Mouse (Mus musculus): ENCODE data around the gene Gm17545.

Gm17545 gene

DNA sequence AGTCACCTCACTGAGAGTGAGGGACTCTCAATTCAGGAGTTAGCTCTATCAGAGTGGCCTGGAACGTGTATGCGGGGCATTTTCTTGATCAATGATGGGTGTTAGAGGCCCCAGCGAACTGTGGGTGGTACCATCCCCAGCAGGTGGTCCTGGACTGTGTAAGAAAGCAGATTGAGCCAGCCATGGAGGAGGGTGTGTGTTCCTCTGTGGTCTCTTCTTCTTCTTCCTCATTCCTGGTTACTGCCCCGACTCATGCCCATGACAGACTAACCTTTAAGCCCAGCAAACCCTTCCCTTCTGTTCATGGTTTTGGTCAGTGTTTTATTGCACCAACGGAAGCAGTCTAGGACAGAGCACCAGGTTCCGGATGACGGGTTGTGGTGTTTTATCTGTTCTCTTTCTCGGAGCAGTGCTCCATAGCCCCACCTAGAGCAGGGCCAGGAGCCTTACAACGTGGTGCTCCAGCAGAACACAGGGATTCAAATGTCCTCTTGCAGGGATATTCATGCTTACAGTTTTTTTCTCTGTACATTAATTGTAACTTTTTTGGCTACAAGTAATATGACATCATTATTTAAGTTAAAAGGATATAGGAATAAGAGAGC, 40.2 kb downstream of the Gm17545 start:
- DNase-seq, result no peak

- DNase-seq, result no peak
Observed at GRCm38 (mm10) chr9:22495133-22495532, 41.0 kb downstream of the Gm17545 start.

DNA sequence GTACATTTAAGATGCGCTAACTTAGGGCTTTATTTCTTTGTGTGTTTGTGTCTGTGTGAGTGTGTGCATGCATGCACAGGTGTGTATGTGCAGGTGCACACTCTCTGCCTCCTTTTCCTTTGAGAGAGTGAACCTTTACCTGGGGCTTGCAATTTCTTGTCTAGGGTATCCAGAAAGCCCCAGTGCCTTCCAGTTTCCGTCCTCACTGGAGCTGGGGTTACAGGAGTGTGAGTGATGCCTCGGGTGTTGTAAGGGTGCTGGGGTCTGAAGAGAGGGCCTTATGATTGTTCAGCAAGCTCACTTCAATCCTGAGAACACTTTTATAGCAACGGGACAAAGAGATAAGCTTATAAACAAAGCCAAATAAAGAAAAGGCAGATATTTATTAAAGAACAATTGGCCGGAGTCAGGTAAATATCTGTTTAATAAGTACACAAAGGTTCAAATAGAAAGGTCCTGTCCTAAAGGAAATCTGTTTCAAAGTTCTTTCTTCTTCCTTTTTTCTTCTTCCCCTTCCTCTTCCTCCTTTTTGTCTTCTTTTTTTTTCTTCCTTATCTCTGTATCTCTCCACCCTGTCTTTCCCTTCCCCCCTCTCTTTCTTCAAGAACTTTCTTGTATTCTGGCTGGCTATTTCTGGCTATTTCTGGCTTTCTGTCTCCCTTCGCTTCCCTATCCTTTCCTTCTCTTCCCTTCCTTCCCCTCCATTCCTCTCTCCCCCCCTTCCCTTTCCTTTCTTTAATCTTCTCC, 43.1 kb downstream of the Gm17545 start:
- DNase-seq, result no peak

GRCm38 (mm10) chr9:22502972-22503371, 48.9 kb downstream of the Gm17545 start:
- no peak for DNase-seq

DNA sequence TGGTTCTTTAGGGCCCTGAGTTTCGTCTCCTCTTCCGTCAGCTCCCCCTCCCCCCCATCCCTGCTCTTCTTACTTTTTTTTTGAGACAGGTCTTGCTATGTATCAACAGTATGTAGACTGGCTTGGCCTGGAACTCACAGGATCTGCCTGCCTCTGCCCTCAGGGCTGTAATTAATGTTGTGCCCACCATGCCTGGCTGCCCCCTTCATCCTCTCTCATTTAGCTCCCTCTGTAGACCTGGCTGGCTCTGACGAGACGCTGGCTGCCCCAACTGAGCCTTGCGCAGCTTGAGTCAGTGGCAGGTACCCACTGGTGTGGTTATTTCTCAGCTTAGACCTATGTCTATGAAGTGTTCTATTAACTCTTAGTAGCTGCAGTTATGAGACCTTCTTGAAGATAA, 49.5 kb downstream of the Gm17545 start:
- DNase-seq, result no peak

- no peak for DNase-seq
Observed at GRCm38 (mm10) chr9:22505574-22505973, 51.5 kb downstream of the Gm17545 start.

All from lung, postnatal 10 days (tissue).